Mouse (Mus musculus): ENCODE data around the gene Naa50. TPM values are rescaled to one million over a fixed set of nuclear protein-coding genes. Genes with fewer than 3 reads are reported as not detected.

The Naa50 gene
- polyA plus RNA-seq (2012; ENCODE audit: low replicate concordance) = 13.7 and 18.7 TPM in 2 replicates

DNA sequence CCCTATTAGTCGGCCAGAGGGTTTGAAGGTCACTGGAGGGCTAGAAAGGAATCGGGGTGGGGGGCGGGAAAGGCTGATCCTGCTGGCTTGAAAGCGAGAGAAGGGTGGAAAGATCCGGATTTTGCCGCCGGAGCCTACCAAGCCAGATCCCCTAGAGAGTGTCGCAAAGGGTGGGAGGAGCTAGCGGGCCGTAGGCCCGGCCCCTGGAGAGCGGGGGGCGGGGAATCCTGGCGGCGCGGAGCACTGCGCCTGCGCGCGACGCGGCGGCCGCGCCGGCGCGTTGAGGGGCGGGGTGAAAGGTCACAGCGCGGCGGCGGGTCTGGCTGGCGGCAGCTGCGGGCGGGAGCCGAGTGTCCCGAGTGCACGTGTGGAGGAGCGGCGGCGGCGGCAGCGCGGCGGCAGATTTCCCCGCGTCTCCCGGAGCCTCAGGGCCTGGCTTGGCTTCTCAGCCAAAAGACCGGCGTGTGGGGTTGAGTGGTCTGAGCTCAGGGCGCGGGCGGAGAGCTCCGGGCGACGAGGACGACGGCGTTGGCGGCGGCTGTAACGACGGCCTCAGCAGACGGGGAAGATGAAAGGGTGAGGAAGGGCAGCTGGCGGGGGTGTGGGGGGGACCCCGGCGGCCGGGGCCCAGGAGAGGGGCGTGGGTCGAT is at the start of gene Naa50, which contains the start of gene Atp6v1a:
Gene Naa50 (plus strand): TSS at position 295 of the 650 bp plus-strand sequence.
Gene Atp6v1a (minus strand): TSS at position 170 of the 650 bp plus-strand sequence.

DNA sequence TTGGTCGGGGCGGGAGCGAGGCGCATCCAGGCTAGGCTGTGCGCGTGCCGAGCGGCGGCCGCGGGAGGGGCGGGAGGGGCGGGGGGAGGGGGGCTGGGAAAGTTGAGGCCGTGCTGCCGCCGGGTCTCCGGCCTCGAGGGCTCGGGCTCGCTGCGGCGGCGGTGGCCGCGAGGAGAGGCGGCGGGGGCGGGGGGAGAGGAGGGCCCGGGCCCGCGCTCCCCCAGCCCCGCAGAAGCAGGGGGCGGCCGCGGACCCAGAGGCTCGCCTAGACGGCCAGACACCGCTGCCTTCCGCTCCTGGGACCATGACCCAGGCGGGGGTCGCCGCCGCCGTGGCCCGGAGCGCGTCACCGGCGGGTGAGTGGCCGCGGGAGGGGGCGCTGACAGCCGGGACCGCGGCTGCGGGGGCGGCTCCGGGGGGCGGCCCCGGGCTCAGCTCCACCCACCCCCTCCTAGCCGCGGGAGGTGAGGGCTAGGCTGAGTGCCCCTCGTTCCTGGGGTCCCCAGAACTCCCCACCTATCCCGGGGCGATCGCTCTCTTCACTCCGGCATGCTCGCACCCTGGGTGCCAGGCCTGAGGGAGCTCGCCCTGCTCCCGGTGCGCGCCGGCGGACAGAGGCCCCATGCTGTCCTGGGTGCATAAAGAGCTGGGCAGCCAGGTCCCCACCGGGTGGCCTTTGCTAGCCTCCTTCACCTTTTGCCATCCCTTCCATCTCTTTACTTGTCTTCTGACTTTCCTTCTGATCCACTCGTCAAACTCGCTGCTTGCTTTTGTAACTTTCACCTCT is 33.7 kb downstream of the Naa50 start, which contains the start of gene Usf3:
Gene Usf3 (plus strand): TSS at position 92 of the 787 bp plus-strand sequence.

Other genes starting within 250 kb of the Naa50 start
- 2.0 and 6.8 TPM in 2 replicates for gene Qtrt2, start 213.0 kb upstream of the Naa50 start, polyA plus RNA-seq (2012; ENCODE audit: low replicate concordance)
- gene Zdhhc23, start 160.0 kb upstream of the Naa50 start, polyA plus RNA-seq (2012; ENCODE audit: low replicate concordance) = 11.7 and 13.5 TPM in 2 replicates
- 0.17 and 0.53 TPM in 2 replicates for gene Gramd1c, start 76.5 kb upstream of the Naa50 start, polyA plus RNA-seq (2012; ENCODE audit: low replicate concordance)
- gene Atp6v1a, start 125 bp upstream of the Naa50 start, polyA plus RNA-seq (2012; ENCODE audit: low replicate concordance) = 1.6 and 4.2 TPM in 2 replicates
- gene Usf3, start 33.4 kb downstream of the Naa50 start, polyA plus RNA-seq (2012; ENCODE audit: low replicate concordance) = 6.7 and 10.0 TPM in 2 replicates
- gene Sidt1, start 193.4 kb downstream of the Naa50 start, polyA plus RNA-seq (2012; ENCODE audit: low replicate concordance) = 29.7 and 89.7 TPM in 2 replicates
- gene Spice1, start 207.3 kb downstream of the Naa50 start, polyA plus RNA-seq (2012; ENCODE audit: low replicate concordance) = 4.8 and 6.5 TPM in 2 replicates

All from hematopoietic multipotent progenitor cell, adult 10-12 weeks (in vitro differentiated cells).